Mouse (Mus musculus) liver, postnatal 0 days (tissue): Measurements from ENCODE around the gene Ano3.

Experiments
- CTCF ChIP-seq: sonication (generic); IDR thresholded peaks from 2 replicates; pipeline ENCODE4 v1.5.1; 2016; ENCODE audit warnings: antibody characterized with exemption, low read depth
- EP300 ChIP-seq: IDR thresholded peaks from 2 replicates; pipeline ENCODE4 v1.6.1; 2016; ENCODE audit warnings: antibody characterized with exemption, low read depth, mild to moderate bottlenecking

GRCm38 (mm10) chr2:110906473-110906872 is 44.2 kb downstream of the Ano3 start:
- TF ChIP-seq CTCF (no peak), EP300 (no peak)
